Mouse (Mus musculus): Measurements from ENCODE around the gene Thumpd3. TPM values are rescaled to one million over a fixed set of nuclear protein-coding genes. Genes with fewer than 3 reads are reported as not detected.

Thumpd3 gene
- polyA plus RNA-seq, 1 experiment, result 5.8 TPM

- no peak overlapping the region for H3K27ac ChIP-seq (ENCODE audit: insufficient read depth, low read length)
Measured at GRCm38 (mm10) chr6:113062253-113062652, 16.2 kb downstream of the Thumpd3 start.

GRCm38 (mm10) chr6:113063363-113063762, 17.3 kb downstream of the Thumpd3 start:
- TF ChIP-seq CTCF (IDR thresholded peaks at IDR 0.05; ENCODE audit: extremely low read depth, insufficient read depth, insufficient read length, insufficient replicate concordance) (no peak), POLR2A (IDR thresholded peaks at IDR 0.05; ENCODE audit: low read depth, low read length) (no peak)
- Histone ChIP-seq H3K27ac (ENCODE audit: insufficient read depth, low read length) (no peak overlapping the region), H3K27me3 (ENCODE audit: control insufficient read depth, insufficient read depth, low read length) (no peaks in the 10 kb centered on the region), H3K4me1 (ENCODE audit: control insufficient read depth, insufficient read depth, insufficient read length) (no peaks in the 10 kb centered on the region; the same call in 1 of the 2 replicates), H3K4me3 (ENCODE audit: extremely low read depth, insufficient read depth, insufficient read length) (no peak overlapping the region), H3K36me3 (ENCODE audit: control insufficient read depth, insufficient read depth, low read length) (peaks cover 39% of the 10 kb centered on the region)
- 90% methylated on average over 10 of the region's 10 CpGs for WGBS
- no peak for DNase-seq (ENCODE audit: low read depth in 1 of 2, low spot score in 2 of 2)

More at GRCm38 (mm10) chr6:113062253-113062652, 16.2 kb downstream of the Thumpd3 start:
- DNase-seq (ENCODE audit: low read depth in 1 of 2, low spot score in 2 of 2), result no peak
- Histone ChIP-seq H3K27me3 (ENCODE audit: control insufficient read depth, insufficient read depth, low read length) (no peaks in the 10 kb centered on the region), H3K4me1 (ENCODE audit: control insufficient read depth, insufficient read depth, insufficient read length) (no peaks in the 10 kb centered on the region; the same call in 1 of the 2 replicates), H3K4me3 (ENCODE audit: extremely low read depth, insufficient read depth, insufficient read length) (no peak overlapping the region), H3K36me3 (ENCODE audit: control insufficient read depth, insufficient read depth, low read length) (peaks cover 33% of the 10 kb centered on the region)
- WGBS, result 86% methylated on average over 3 of the region's 3 CpGs
- TF ChIP-seq POLR2A (IDR thresholded peaks at IDR 0.05; ENCODE audit: low read depth, low read length) (no peak), CTCF (IDR thresholded peaks at IDR 0.05; ENCODE audit: extremely low read depth, insufficient read depth, insufficient read length, insufficient replicate concordance) (no peak)

- WGBS, result 91% methylated on average over 3 of the region's 3 CpGs
Measured at GRCm38 (mm10) chr6:113065186-113065585, 19.2 kb downstream of the Thumpd3 start.

GRCm38 (mm10) chr6:113069154-113069553, 23.1 kb downstream of the Thumpd3 start:
- TF ChIP-seq CTCF (IDR thresholded peaks at IDR 0.05; ENCODE audit: extremely low read depth, insufficient read depth, insufficient read length, insufficient replicate concordance), result no peak
- TF ChIP-seq POLR2A (IDR thresholded peaks at IDR 0.05; ENCODE audit: low read depth, low read length), result no peak
- no peak for DNase-seq (ENCODE audit: low read depth in 1 of 2, low spot score in 2 of 2)
- H3K4me1 ChIP-seq (ENCODE audit: control insufficient read depth, insufficient read depth, insufficient read length), result no peaks in the 10 kb centered on the region
- H3K36me3 ChIP-seq (ENCODE audit: control insufficient read depth, insufficient read depth, low read length), result peaks cover 27% of the 10 kb centered on the region
- no peaks in the 10 kb centered on the region for H3K27me3 ChIP-seq (ENCODE audit: control insufficient read depth, insufficient read depth, low read length)
- no peak overlapping the region for H3K4me3 ChIP-seq (ENCODE audit: extremely low read depth, insufficient read depth, insufficient read length)
- WGBS, result 96% methylated on average over 1 of the region's 1 CpGs
- H3K27ac ChIP-seq (ENCODE audit: insufficient read depth, low read length), result no peak overlapping the region

More at GRCm38 (mm10) chr6:113065186-113065585, 19.2 kb downstream of the Thumpd3 start:
- Histone ChIP-seq H3K27ac (ENCODE audit: insufficient read depth, low read length) (no peak overlapping the region), H3K36me3 (ENCODE audit: control insufficient read depth, insufficient read depth, low read length) (peaks cover 38% of the 10 kb centered on the region), H3K4me3 (ENCODE audit: extremely low read depth, insufficient read depth, insufficient read length) (no peak overlapping the region), H3K27me3 (ENCODE audit: control insufficient read depth, insufficient read depth, low read length) (no peaks in the 10 kb centered on the region), H3K4me1 (ENCODE audit: control insufficient read depth, insufficient read depth, insufficient read length) (no peaks in the 10 kb centered on the region; the same call in 1 of the 2 replicates)
- TF ChIP-seq POLR2A (IDR thresholded peaks at IDR 0.05; ENCODE audit: low read depth, low read length), result no peak
- no peak for TF ChIP-seq CTCF (IDR thresholded peaks at IDR 0.05; ENCODE audit: extremely low read depth, insufficient read depth, insufficient read length, insufficient replicate concordance)
- DNase-seq (ENCODE audit: low read depth in 1 of 2, low spot score in 2 of 2), result no peak

GRCm38 (mm10) chr6:113075261-113075660, 29.2 kb downstream of the Thumpd3 start:
- whole genome bisulfite sequencing, result 26% methylated on average over 3 of the region's 3 CpGs
- TF ChIP-seq CTCF (IDR thresholded peaks at IDR 0.05; ENCODE audit: extremely low read depth, insufficient read depth, insufficient read length, insufficient replicate concordance), result no peak
- no peak for TF ChIP-seq POLR2A (IDR thresholded peaks at IDR 0.05; ENCODE audit: low read depth, low read length)
- no peaks in the 10 kb centered on the region for H3K27me3 ChIP-seq (ENCODE audit: control insufficient read depth, insufficient read depth, low read length)
- H3K36me3 ChIP-seq (ENCODE audit: control insufficient read depth, insufficient read depth, low read length), result peaks cover 2% of the 10 kb centered on the region; the same call in 1 of the 2 replicates
- no peak overlapping the region; the same call in 1 of the 2 replicates for H3K27ac ChIP-seq (ENCODE audit: insufficient read depth, low read length)
- peak overlapping the region; percentile 86; the same call in 1 of the 2 replicates for H3K4me3 ChIP-seq (ENCODE audit: extremely low read depth, insufficient read depth, insufficient read length)
- no peak for DNase-seq (ENCODE audit: low read depth in 1 of 2, low spot score in 2 of 2)
- peaks cover 2% of the 10 kb centered on the region for H3K4me1 ChIP-seq (ENCODE audit: control insufficient read depth, insufficient read depth, insufficient read length)

- Histone ChIP-seq H3K27ac (ENCODE audit: insufficient read depth, low read length) (peak overlapping the region; percentile 87), H3K36me3 (ENCODE audit: control insufficient read depth, insufficient read depth, low read length) (peaks cover under 1% of the 10 kb centered on the region; the same call in 1 of the 2 replicates), H3K4me3 (ENCODE audit: extremely low read depth, insufficient read depth, insufficient read length) (peak overlapping the region; percentile 86), H3K4me1 (ENCODE audit: control insufficient read depth, insufficient read depth, insufficient read length) (peaks cover 2% of the 10 kb centered on the region), H3K27me3 (ENCODE audit: control insufficient read depth, insufficient read depth, low read length) (no peaks in the 10 kb centered on the region)
- WGBS, result 0% methylated on average over 55 of the region's 55 CpGs
- DNase-seq (ENCODE audit: low read depth in 1 of 2, low spot score in 2 of 2), result peak; percentile 89 to 91
- TF ChIP-seq POLR2A (IDR thresholded peaks at IDR 0.05; ENCODE audit: low read depth, low read length), result peak; percentile 15; the same call in 1 of the 2 replicates
- TF ChIP-seq CTCF (IDR thresholded peaks at IDR 0.05; ENCODE audit: extremely low read depth, insufficient read depth, insufficient read length, insufficient replicate concordance), result no peak
Measured at GRCm38 (mm10) chr6:113076012-113076685, 30.1 kb downstream of the Thumpd3 start.
